Mouse (Mus musculus): ENCODE measurements around the gene Lpin2.

DNA sequence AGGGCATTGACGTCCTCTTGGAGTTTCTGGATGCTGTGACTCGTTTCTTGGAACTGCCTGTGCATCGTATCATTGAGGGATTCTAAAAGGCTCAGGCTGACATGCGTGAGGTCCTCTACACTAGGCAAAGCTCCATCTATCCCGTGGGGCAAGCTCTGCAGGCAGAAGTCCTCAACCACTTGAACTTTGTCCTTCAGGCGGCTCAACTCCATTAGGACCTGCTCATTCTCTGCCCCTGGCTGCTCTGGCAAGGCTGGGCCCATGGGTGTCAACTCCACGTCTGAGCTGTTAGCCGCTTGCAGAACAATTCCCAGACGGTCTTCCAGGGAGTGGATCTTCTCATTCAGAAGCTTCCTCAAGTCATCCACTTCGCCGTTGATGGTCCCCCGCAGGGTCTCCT lies 91.5 kb downstream of the Lpin2 start:
- TF ChIP-seq CTCF (IDR thresholded peaks at IDR 0.05; ENCODE audit: low read depth), result no peak
- no peak for TF ChIP-seq EP300 (IDR thresholded peaks at IDR 0.05; ENCODE audit: low read depth)

All from liver, embryonic 14.5 days (tissue).